Mouse (Mus musculus) neural tube, embryonic 14.5 days (tissue): Measurements from ENCODE around the gene Gm11627. TPM values are rescaled to one million over a fixed set of nuclear protein-coding genes. Genes with fewer than 3 reads are reported as not detected.
"Not testable (repeated sequence)": the region's sequence is repeated elsewhere in the genome, so short reads cannot be mapped to it uniquely, and the experiment has no call there.

Source experiments
- ATAC-seq: fragments of 200-750 bp; cut with Nextera tagmentation; 2 replicates; pipeline ENCODE4 v1.8.0; 2017; ENCODE audit warnings: low read depth, mild to moderate bottlenecking, moderate TSS enrichment, moderate library complexity
- H3K27ac ChIP-seq: fragments of 300-500 bp; sonication (generic); 2 replicates; pipeline ENCODE4 v1.5.1; 2014; ENCODE audit warnings: low read depth, mild to moderate bottlenecking, control low read depth, low read length, moderate library complexity, mixed read lengths
- H3K27me3 ChIP-seq: fragments of 300-500 bp; sonication (generic); 2 replicates; pipeline ENCODE4 v1.6.1; 2014; ENCODE audit warnings: low read length; ENCODE audit not compliant: control insufficient read depth, insufficient read depth
- H3K36me3 ChIP-seq: fragments of 300-500 bp; sonication (generic); 2 replicates; pipeline ENCODE4 v1.6.1; 2014; ENCODE audit warnings: low read length, mixed read lengths; ENCODE audit not compliant: control insufficient read depth, insufficient read depth
- H3K4me1 ChIP-seq: fragments of 300-500 bp; sonication (generic); 2 replicates; pipeline ENCODE4 v1.6.1; 2014; ENCODE audit warnings: low read length; ENCODE audit not compliant: control insufficient read depth, insufficient read depth
- H3K4me2 ChIP-seq: fragments of 300-500 bp; sonication (generic); 2 replicates; pipeline ENCODE4 v1.6.1; 2014; ENCODE audit warnings: mild to moderate bottlenecking, low read depth, low read length, control low read depth
- H3K4me3 ChIP-seq: fragments of 300-500 bp; sonication (generic); 2 replicates; pipeline ENCODE4 v1.5.1; 2014; ENCODE audit warnings: low read depth, low read length, control low read depth, mixed read lengths
- H3K9ac ChIP-seq: fragments of 300-500 bp; sonication (generic); replicated peaks from 2 replicates; pipeline ENCODE4 v1.6.1; 2014; ENCODE audit warnings: low read depth, mild to moderate bottlenecking, control low read depth, low read length, mixed read lengths
- H3K9me3 ChIP-seq: fragments of 300-500 bp; sonication (generic); 2 replicates; pipeline ENCODE4 v1.6.1; 2016; ENCODE audit warnings: low read length; ENCODE audit not compliant: control insufficient read depth
- WGBS: fragments of 180-500 bp; shearing (Covaris S2); extraction: QIAGEN DNeasy Blood & Tissue Kit; methylation state at CpG from one replicate; pipeline ENCODE4 v1.1.7; 2014; 5-methylcytosine and 5-hydroxymethylcytosine counted together
- polyA plus RNA-seq: library from polyadenylated mRNA; unstranded; fragments of >200 nt; fragmentation: Nextera tagmentation; extraction: Ambion mirVana; gene quantifications from 2 replicates; pipeline ENCODE4 v1.2.1, GENCODE M21; 2014

Gene Gm11627
- polyA plus RNA-seq, 1 experiment from 2014 or later: 6.9 TPM

- Histone ChIP-seq H3K9me3 (no peaks in the 10 kb centered on the region), H3K4me3 (no peak overlapping the region), H3K27ac (no peak overlapping the region), H3K4me1 (no peaks in the 10 kb centered on the region), H3K4me2 (no peak overlapping the region), H3K27me3 (no peaks in the 10 kb centered on the region), H3K36me3 (no peaks in the 10 kb centered on the region), H3K9ac (no peak overlapping the region)
- 80% methylated on average over 12 of the region's 12 CpGs for WGBS
- ATAC-seq: no peak
Observed at GRCm38 (mm10) chr11:102568191-102568590, 11.1 kb downstream of the Gm11627 start.

- no peak for ATAC-seq
- no peaks in the 10 kb centered on the region for H3K27me3 ChIP-seq
- no peaks in the 10 kb centered on the region for H3K9me3 ChIP-seq
- no peak overlapping the region for H3K4me2 ChIP-seq
- 98% methylated on average over 15 of the region's 15 CpGs for WGBS
- H3K36me3 ChIP-seq: no peaks in the 10 kb centered on the region
- H3K4me1 ChIP-seq: no peaks in the 10 kb centered on the region
- no peak overlapping the region for H3K27ac ChIP-seq
- H3K4me3 ChIP-seq: no peak overlapping the region
- H3K9ac ChIP-seq: no peak overlapping the region
Observed at GRCm38 (mm10) chr11:102567723-102568122, 11.5 kb downstream of the Gm11627 start.

GRCm38 (mm10) chr11:102567157-102567556 lies 12.1 kb downstream of the Gm11627 start:
- WGBS: 91% methylated on average over 6 of the region's 6 CpGs

GRCm38 (mm10) chr11:102566290-102566689 lies 13.0 kb downstream of the Gm11627 start:
- Histone ChIP-seq H3K36me3 (no peaks in the 10 kb centered on the region), H3K4me1 (no peaks in the 10 kb centered on the region), H3K27me3 (no peaks in the 10 kb centered on the region), H3K9me3 (no peaks in the 10 kb centered on the region), H3K4me2 (no peak overlapping the region), H3K9ac (no peak overlapping the region), H3K4me3 (no peak overlapping the region), H3K27ac (no peak overlapping the region)
- WGBS: 90% methylated on average over 1 of the region's 1 CpGs
- no peak for ATAC-seq

More at GRCm38 (mm10) chr11:102567157-102567556, 12.1 kb downstream of the Gm11627 start:
- no peak overlapping the region for H3K4me3 ChIP-seq
- H3K27me3 ChIP-seq: no peaks in the 10 kb centered on the region
- no peak overlapping the region for H3K4me2 ChIP-seq
- no peaks in the 10 kb centered on the region for H3K4me1 ChIP-seq
- no peak for ATAC-seq
- no peak overlapping the region for H3K27ac ChIP-seq
- no peak overlapping the region for H3K9ac ChIP-seq
- no peaks in the 10 kb centered on the region for H3K36me3 ChIP-seq
- no peaks in the 10 kb centered on the region for H3K9me3 ChIP-seq

- H3K36me3 ChIP-seq: no peaks in the 10 kb centered on the region
- H3K9me3 ChIP-seq: no peaks in the 10 kb centered on the region
- no peak overlapping the region for H3K4me3 ChIP-seq
- no peaks in the 10 kb centered on the region for H3K27me3 ChIP-seq
- no peaks in the 10 kb centered on the region for H3K4me1 ChIP-seq
- no peak overlapping the region for H3K4me2 ChIP-seq
- no peak overlapping the region for H3K9ac ChIP-seq
- ATAC-seq: no peak
- H3K27ac ChIP-seq: no peak overlapping the region
Observed at GRCm38 (mm10) chr11:102565741-102566140, 13.5 kb downstream of the Gm11627 start.

GRCm38 (mm10) chr11:102564952-102565671 lies 14.1 kb downstream of the Gm11627 start:
- WGBS: 86% methylated on average over 14 of the region's 14 CpGs

GRCm38 (mm10) chr11:102558704-102559103 lies 20.6 kb downstream of the Gm11627 start:
- H3K27me3 ChIP-seq: no peaks in the 10 kb centered on the region; the same call in 1 of the 2 replicates
- no peaks in the 10 kb centered on the region for H3K36me3 ChIP-seq
- no peak overlapping the region for H3K27ac ChIP-seq
- peaks cover 9% of the 10 kb centered on the region for H3K4me1 ChIP-seq
- H3K4me2 ChIP-seq: no peak overlapping the region
- WGBS: 92% methylated on average over 3 of the region's 5 CpGs
- no peak overlapping the region for H3K4me3 ChIP-seq
- no peak overlapping the region for H3K9ac ChIP-seq
- no peaks in the 10 kb centered on the region for H3K9me3 ChIP-seq
- ATAC-seq: no peak

More at GRCm38 (mm10) chr11:102564952-102565671, 14.1 kb downstream of the Gm11627 start:
- H3K27ac ChIP-seq, H3K4me3 ChIP-seq, H3K9me3 ChIP-seq, H3K4me1 ChIP-seq, ATAC-seq, H3K9ac ChIP-seq, H3K36me3 ChIP-seq, H3K4me2 ChIP-seq, H3K27me3 ChIP-seq: not testable (repeated sequence)

- no peak overlapping the region for H3K9ac ChIP-seq
- no peak overlapping the region for H3K4me2 ChIP-seq
- no peak overlapping the region for H3K27ac ChIP-seq
- peaks cover 11% of the 10 kb centered on the region for H3K4me1 ChIP-seq
- no peaks in the 10 kb centered on the region; the same call in 1 of the 2 replicates for H3K27me3 ChIP-seq
- WGBS: 100% methylated on average over 1 of the region's 1 CpGs
- H3K4me3 ChIP-seq: no peak overlapping the region
- ATAC-seq: no peak
- H3K9me3 ChIP-seq: no peaks in the 10 kb centered on the region
- H3K36me3 ChIP-seq: no peaks in the 10 kb centered on the region
Observed at GRCm38 (mm10) chr11:102557386-102557785, 21.9 kb downstream of the Gm11627 start.

- ATAC-seq: no peak; the same call in 1 of the 2 replicates
- H3K4me2 ChIP-seq: peak overlapping the region; percentile 39
- WGBS: 9% methylated on average over 3 of the region's 3 CpGs
- H3K9ac ChIP-seq: no peak overlapping the region
- no peaks in the 10 kb centered on the region; the same call in 1 of the 2 replicates for H3K27me3 ChIP-seq
- H3K9me3 ChIP-seq: no peaks in the 10 kb centered on the region
- no peaks in the 10 kb centered on the region for H3K36me3 ChIP-seq
- peak overlapping the region; percentile 28; the same call in 1 of the 2 replicates for H3K27ac ChIP-seq
- H3K4me3 ChIP-seq: peak overlapping the region; percentile 99
- peaks cover 14% of the 10 kb centered on the region for H3K4me1 ChIP-seq
Observed at GRCm38 (mm10) chr11:102556716-102557074, 22.6 kb downstream of the Gm11627 start.
